ENCODE assay signal across 8 mouse cellular contexts in the genomic region with DNA sequence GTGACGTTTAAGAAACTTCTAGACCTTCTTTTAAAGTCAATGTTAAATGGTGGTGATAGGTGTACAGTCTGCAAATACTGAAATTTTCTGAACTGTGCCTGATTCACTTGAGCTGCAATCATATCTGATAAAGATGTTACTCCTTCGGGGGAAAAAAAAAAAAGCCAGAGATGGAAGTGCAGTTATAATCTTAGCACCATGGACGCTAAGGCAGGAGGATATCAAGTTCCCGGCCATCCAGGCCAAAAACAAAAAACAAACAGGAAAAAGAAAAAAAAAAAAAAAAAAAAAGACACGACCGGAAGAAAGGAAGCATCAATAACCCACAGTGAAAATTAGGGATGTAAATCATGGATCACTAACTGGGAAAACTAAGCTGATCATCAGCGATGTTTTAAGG. TPM values are rescaled to one million over a fixed set of nuclear protein-coding genes. Genes with fewer than 3 reads are reported as not detected.
DNase-seq lines count a peak whose midpoint lies in the region; ATAC-seq and TF ChIP-seq lines count a peak whose summit lies in the region.

No protein-coding gene starts in this region.

- H3K27me3 ChIP-seq in heart, embryonic 14.5 days (ENCODE audit: control insufficient read depth, insufficient read depth, low read length), result no peaks in the 10 kb centered on the region
- no peaks in the 10 kb centered on the region for H3K27me3 ChIP-seq in forebrain, postnatal 0 days (ENCODE audit: insufficient read depth, low read length)
- H3K27me3 ChIP-seq in liver, postnatal 0 days (ENCODE audit: insufficient read depth, low read length), result no peaks in the 10 kb centered on the region

- peak overlapping the region; percentile 76 to 99; a peak in 2 of 4 replicates for H3K27ac ChIP-seq in heart, embryonic 14.5 days (replicated peaks in 1 of 2; ENCODE audit: control insufficient read depth in 1 of 2, insufficient read depth in 1 of 2, low read depth in 2 of 2, low read length in 2 of 2)
- no peak overlapping the region; the same call in 1 of the 2 replicates for H3K27ac ChIP-seq in ES-E14 (ENCODE audit: insufficient read depth, low read depth, low read length, poor library complexity, severe bottlenecking)
- H3K27ac ChIP-seq in forebrain, postnatal 0 days (ENCODE audit: low read depth, low read length), result no peak overlapping the region
- peak overlapping the region; percentile 100; the same call in 1 of the 2 replicates for H3K27ac ChIP-seq in liver, postnatal 0 days (ENCODE audit: low read depth)

- 16% methylated on average over 7 of the region's 7 CpGs for WGBS in heart, embryonic 14.5 days
- WGBS in forebrain, postnatal 0 days, result 21% methylated on average over 7 of the region's 7 CpGs
- WGBS in liver, postnatal 0 days (ENCODE audit: insufficient replicate concordance), result 13% methylated on average over 7 of the region's 7 CpGs

- no peak for ATAC-seq in heart, embryonic 14.5 days (ENCODE audit: insufficient number of reproducible peaks, insufficient read depth, low FRiP score, low read depth)
- no peak for ATAC-seq in forebrain, postnatal 0 days
- ATAC-seq in liver, postnatal 0 days, result no peak

- in situ Hi-C loops in ES-E14 (cut with MboI; ENCODE audit: low sequenced_read_pairs in 2 of 2, unreplicated experiment in 2 of 2), result no loop called here

- H3K36me3 ChIP-seq in heart, embryonic 14.5 days (ENCODE audit: control insufficient read depth, insufficient read depth, low read length), result peaks cover 10% of the 10 kb centered on the region
- peaks cover 3% of the 10 kb centered on the region; the same call in 1 of the 2 replicates for H3K36me3 ChIP-seq in ES-E14 (ENCODE audit: control insufficient read depth, insufficient read depth, low read length, poor library complexity, severe bottlenecking)
- H3K36me3 ChIP-seq in forebrain, postnatal 0 days (ENCODE audit: insufficient read depth), result no peaks in the 10 kb centered on the region
- no peaks in the 10 kb centered on the region for H3K36me3 ChIP-seq in liver, postnatal 0 days (replicated peaks; ENCODE audit: insufficient read depth, low read length)

- no peak for DNase-seq in heart, postnatal 10 days
- no peak for DNase-seq in ES-E14 (ENCODE audit: low read depth, low spot score)
- no peak for DNase-seq in forebrain, postnatal 0 days
- no peak for DNase-seq in liver, postnatal 0 days
- no peak for DNase-seq in adrenal gland, adult 18-20 months (ENCODE audit: low spot score in 2 of 2)
- no peak for DNase-seq in gastrocnemius, adult 18-20 months (ENCODE audit: low spot score)
- DNase-seq in cerebellum, adult 11-12 months, result no peak

- peak overlapping the region; percentile 86 for H3K4me2 ChIP-seq in heart, embryonic 14.5 days (ENCODE audit: low read length)
- H3K4me2 ChIP-seq in forebrain, postnatal 0 days (ENCODE audit: low read depth), result peak overlapping the region; percentile 67
- H3K4me2 ChIP-seq in liver, postnatal 0 days (ENCODE audit: low read depth, low read length), result peak overlapping the region; percentile 91

- peaks cover 0 to 25% of the 10 kb centered on the region in 2 experiments; a peak in 3 of 4 replicates for H3K4me1 ChIP-seq in heart, embryonic 14.5 days (ENCODE audit: control insufficient read depth in 2 of 2, insufficient read depth in 2 of 2, low read length in 2 of 2)
- peaks cover 2 to 6% of the 10 kb centered on the region in 2 experiments; a peak in 3 of 4 replicates for H3K4me1 ChIP-seq in ES-E14 (ENCODE audit: control insufficient read depth in 2 of 2, insufficient read depth in 2 of 2, low read length in 2 of 2, poor library complexity in 1 of 2)
- H3K4me1 ChIP-seq in forebrain, postnatal 0 days (ENCODE audit: insufficient read depth), result peaks cover 8% of the 10 kb centered on the region
- peaks cover 10% of the 10 kb centered on the region; the same call in 1 of the 2 replicates for H3K4me1 ChIP-seq in liver, postnatal 0 days (ENCODE audit: insufficient read depth)

- intact Hi-C loops in heart, postnatal 10 days (cut with DNase I), result loop anchor here (5.0 kb wide), 1 partner anchor 121 kb away; no protein-coding TSS in a partner anchor

- TF ChIP-seq EP300 in liver, postnatal 0 days (IDR thresholded peaks at IDR 0.05; ENCODE audit: low read depth), result no peak

- peak overlapping the region; percentile 88 to 96; a peak in 3 of 4 replicates for H3K4me3 ChIP-seq in heart, embryonic 14.5 days (ENCODE audit: control insufficient read depth in 1 of 2, insufficient read depth in 1 of 2, low read depth in 1 of 2, low read length in 2 of 2)
- H3K4me3 ChIP-seq in ES-E14 (ENCODE audit: insufficient read depth in 1 of 2, low read depth in 1 of 2, low read length in 2 of 2, poor library complexity in 1 of 2, severe bottlenecking in 1 of 2), result peak overlapping the region; percentile 80 to 82
- peak overlapping the region; percentile 99 for H3K4me3 ChIP-seq in forebrain, postnatal 0 days (ENCODE audit: low read depth, low read length)
- H3K4me3 ChIP-seq in liver, postnatal 0 days (ENCODE audit: low read depth, low read length), result peak overlapping the region; percentile 82

- no peaks in the 10 kb centered on the region for H3K9me3 ChIP-seq in heart, embryonic 14.5 days (ENCODE audit: control insufficient read depth, low read length)
- H3K9me3 ChIP-seq in ES-E14 (ENCODE audit: control insufficient read depth, insufficient read depth, low read depth, low read length), result no peaks in the 10 kb centered on the region
- no peaks in the 10 kb centered on the region for H3K9me3 ChIP-seq in forebrain, postnatal 0 days (ENCODE audit: low read length)
- no peaks in the 10 kb centered on the region for H3K9me3 ChIP-seq in liver, postnatal 0 days (ENCODE audit: low read length)

- TF ChIP-seq CTCF in forebrain, postnatal 0 days (IDR thresholded peaks at IDR 0.05; ENCODE audit: low read depth), result no peak
- no peak for TF ChIP-seq CTCF in liver, postnatal 0 days (IDR thresholded peaks at IDR 0.05; ENCODE audit: low read depth)

- H3K9ac ChIP-seq in heart, embryonic 14.5 days (ENCODE audit: low read length), result peak overlapping the region; percentile 99
- peak overlapping the region; percentile 99; the same call in 1 of the 2 replicates for H3K9ac ChIP-seq in ES-E14 (ENCODE audit: insufficient read depth, low read depth, low read length, poor library complexity, severe bottlenecking)
- peak overlapping the region; percentile 96; the same call in 1 of the 2 replicates for H3K9ac ChIP-seq in forebrain, postnatal 0 days
- H3K9ac ChIP-seq in liver, postnatal 0 days (replicated peaks), result peak overlapping the region; percentile 98

TF ChIP-seq in ES-E14, 5 proteins besides CTCF, POLR2A, EP300 and RAD21:
- no peak for TF ChIP-seq HCFC1 (IDR thresholded peaks at IDR 0.05; ENCODE audit: borderline replicate concordance, insufficient read depth, low read length)
- TF ChIP-seq MAFK (IDR thresholded peaks at IDR 0.05; ENCODE audit: insufficient read depth, low read depth, low read length), result no peak
- no peak for TF ChIP-seq CHD2 (IDR thresholded peaks at IDR 0.05; ENCODE audit: low read depth, low read length)
- TF ChIP-seq ZNF384 (IDR thresholded peaks at IDR 0.05; ENCODE audit: low read depth, low read length), result no peak
- TF ChIP-seq ZC3H11A (IDR thresholded peaks at IDR 0.05; ENCODE audit: borderline replicate concordance, low read depth, low read length), result no peak

RNA-seq across cellular contexts. Expression of a gene that starts 1.3 kb away (rescaled TPM):
- polyA plus RNA-seq in heart, embryonic 14.5 days (2014; fragmentation: Nextera tagmentation; extraction: Ambion mirVana), result 3.7 and 4.4 TPM in 2 replicates
- total RNA-seq in heart, postnatal 10 days (2021), result 10 to 100 TPM; 13.7 to 14.7 TPM
- total RNA-seq in ES-E14 (2012; rRNA removed), result 38.8 and 39.2 TPM in 2 replicates
- total RNA-seq in forebrain, postnatal 0 days (2014; rRNA removed), result 11.2 and 16.3 TPM in 2 replicates
- 1.4 and 2.2 TPM in 2 replicates for polyA plus RNA-seq in forebrain, postnatal 0 days (2015; fragmentation: Nextera tagmentation; extraction: Ambion mirVana)
- polyA plus RNA-seq in liver, postnatal 0 days (2015; fragmentation: Nextera tagmentation; extraction: Ambion mirVana), result 0.97 and 1.0 TPM in 2 replicates
- 10 to 100 TPM; 20.0 to 22.6 TPM for total RNA-seq in adrenal gland, adult 18-20 months (2021)
- 10 to 100 TPM; 11.2 to 12.1 TPM for total RNA-seq in gastrocnemius, adult 18-20 months (2021)

Comparison
In these comparisons a context has a peak if more than half of its experiments do, and no peak if none do; other contexts are left out.
1. H3K27ac ChIP-seq: peak in heart, embryonic 14.5 days (2 of 2) and liver, postnatal 0 days (single experiment); none in ES-E14 (single experiment) and forebrain, postnatal 0 days (single experiment).
2. Peak in every context shown above with its lines, with median percentiles within 50 percentile points of each other: H3K4me2 ChIP-seq, H3K4me3 ChIP-seq and H3K9ac ChIP-seq.